Mouse (Mus musculus): ENCODE measurements around the gene Rab5if. TPM values are rescaled to one million over a fixed set of nuclear protein-coding genes. Genes with fewer than 3 reads are reported as not detected.
"Not testable (repeated sequence)": the region's sequence is repeated elsewhere in the genome, so short reads cannot be mapped to it uniquely, and the experiment has no call there.

Rab5if gene
- polyA plus RNA-seq, 1 experiment from 2014 or later = 210 TPM

DNA sequence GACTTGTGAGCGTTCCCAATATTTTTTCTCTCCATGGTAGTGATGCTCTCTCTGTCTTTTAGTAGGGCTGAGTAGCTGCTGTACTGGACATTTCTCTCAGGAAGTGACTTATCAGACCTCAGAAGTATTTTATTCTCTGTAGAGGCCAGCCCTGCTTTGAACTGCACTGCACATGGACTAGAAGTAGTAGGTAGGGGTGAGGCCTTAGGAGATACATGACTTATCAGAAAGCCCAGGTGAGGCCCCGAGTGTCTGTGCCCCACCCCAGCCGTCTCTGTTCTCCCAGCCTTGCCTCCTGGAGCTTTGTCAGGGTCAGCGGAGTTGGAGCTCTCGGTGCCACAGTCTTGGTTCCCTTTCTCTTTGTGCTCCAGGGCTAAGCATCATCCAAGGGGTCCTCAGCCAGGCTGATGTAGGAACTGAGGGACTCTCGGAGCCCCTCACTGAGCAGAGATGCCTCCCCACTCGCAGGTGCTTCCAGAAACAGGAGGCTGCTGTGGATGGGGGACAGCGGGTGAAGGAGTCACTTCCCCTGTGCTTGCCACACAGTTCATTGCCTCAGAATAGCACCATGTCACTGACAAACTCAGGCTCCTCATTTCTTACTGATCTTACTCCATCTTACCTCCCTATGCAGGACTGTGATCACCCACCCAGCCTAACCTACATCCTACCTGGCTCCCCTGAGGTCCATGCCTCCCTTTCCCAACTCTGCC is 11.3 kb downstream of the Rab5if start:
- DNase-seq (no peak), ATAC-seq (ENCODE audit: low read depth) (peak; percentile 62)
- no peak overlapping the region for H3K4me3 ChIP-seq (replicated peaks)
- H3K4me2 ChIP-seq = 0 out of 2 replicates have a peak overlapping the region, but pooled peaks have one; percentile 6
- peak overlapping the region; percentile 68 for H3K27ac ChIP-seq
- peaks cover 63% of the 10 kb centered on the region for H3K36me3 ChIP-seq
- H3K27me3 ChIP-seq = no peaks in the 10 kb centered on the region
- peaks cover 57% of the 10 kb centered on the region for H3K4me1 ChIP-seq (replicated peaks)
- no peaks in the 10 kb centered on the region for H3K9me3 ChIP-seq (replicated peaks)
- WGBS (ENCODE audit: insufficient replicate concordance) = 65% methylated on average over 8 of the region's 8 CpGs
- peak overlapping the region; percentile 36 for H3K9ac ChIP-seq

DNA sequence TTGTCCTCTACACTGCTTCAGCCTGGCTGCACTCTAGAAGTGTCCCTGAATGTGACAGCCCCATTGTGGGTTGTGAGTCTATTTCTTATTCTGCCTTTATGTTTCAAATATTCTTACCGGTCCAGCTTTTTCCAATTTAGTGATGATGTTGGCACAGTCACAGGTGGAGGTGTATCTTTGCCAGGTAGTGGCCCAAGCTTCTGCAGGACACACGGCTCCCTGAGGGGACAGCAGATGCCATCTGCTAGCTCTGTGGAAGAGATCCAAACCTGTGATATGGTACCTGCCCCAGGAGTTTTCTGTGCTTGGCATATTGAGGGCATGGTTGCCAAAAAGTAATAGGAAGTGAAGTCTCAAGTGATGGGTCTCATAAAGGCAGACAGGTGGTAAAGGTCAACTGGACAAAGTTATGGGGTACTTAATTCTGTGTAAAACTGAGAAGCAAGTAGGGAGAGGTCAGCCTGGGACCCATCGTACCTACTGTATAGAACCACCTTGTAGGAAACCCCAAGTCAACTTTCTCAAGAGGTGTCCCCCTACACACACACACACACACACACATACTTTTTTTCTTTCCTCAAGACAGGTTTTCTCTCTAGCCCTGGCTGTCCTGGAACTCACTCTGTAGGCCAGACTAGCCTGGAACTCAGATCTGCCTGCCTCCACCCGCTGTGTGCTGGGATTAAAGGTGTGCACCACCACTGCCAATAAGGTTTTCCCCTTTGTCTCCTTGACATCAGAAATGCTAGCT is 12.0 kb downstream of the Rab5if start:
- no peak for DNase-seq
- no peak for ATAC-seq (ENCODE audit: low read depth)
- WGBS (ENCODE audit: insufficient replicate concordance) = 92% methylated on average over 4 of the region's 4 CpGs
- Histone ChIP-seq H3K4me3 (replicated peaks) (no peak overlapping the region), H3K9me3 (replicated peaks) (no peaks in the 10 kb centered on the region), H3K27me3 (no peaks in the 10 kb centered on the region), H3K36me3 (peaks cover 56% of the 10 kb centered on the region), H3K9ac (no peak overlapping the region), H3K4me1 (replicated peaks) (peaks cover 57% of the 10 kb centered on the region), H3K4me2 (no peak overlapping the region), H3K27ac (peak overlapping the region; percentile 68; the same call in 1 of the 2 replicates)

DNA sequence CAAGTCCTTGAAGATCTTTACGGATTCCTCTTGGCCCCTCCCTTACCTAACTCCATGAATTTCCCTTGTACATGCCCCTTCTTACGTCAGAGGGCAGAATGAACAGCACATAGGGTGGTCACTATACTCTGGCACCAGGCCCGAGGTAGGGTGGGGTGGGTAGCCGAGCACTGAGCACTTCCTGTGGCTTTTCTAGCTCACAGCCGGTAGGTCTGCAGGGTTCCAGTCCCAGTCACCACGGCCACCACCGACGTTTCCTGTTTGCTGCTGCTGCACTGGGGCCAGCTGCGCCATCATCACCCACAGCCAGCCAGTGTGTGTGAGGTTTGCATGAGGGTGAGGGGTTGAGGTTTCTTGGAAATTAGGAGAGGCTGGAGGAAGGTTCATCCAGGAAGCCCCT is 14.8 kb downstream of the Rab5if start:
- Histone ChIP-seq H3K36me3 (peaks cover 28% of the 10 kb centered on the region), H3K9me3 (replicated peaks) (no peaks in the 10 kb centered on the region), H3K9ac (0 out of 2 replicates have a peak overlapping the region, but pooled peaks have one; percentile 10), H3K27me3 (no peaks in the 10 kb centered on the region), H3K4me3 (replicated peaks) (no peak overlapping the region), H3K27ac (0 out of 2 replicates have a peak overlapping the region, but pooled peaks have one; percentile 13), H3K4me1 (replicated peaks) (peaks cover 67% of the 10 kb centered on the region), H3K4me2 (no peak overlapping the region)
- no peak for ATAC-seq (ENCODE audit: low read depth)
- WGBS (ENCODE audit: insufficient replicate concordance) = 24% methylated on average over 9 of the region's 9 CpGs
- no peak for DNase-seq

DNA sequence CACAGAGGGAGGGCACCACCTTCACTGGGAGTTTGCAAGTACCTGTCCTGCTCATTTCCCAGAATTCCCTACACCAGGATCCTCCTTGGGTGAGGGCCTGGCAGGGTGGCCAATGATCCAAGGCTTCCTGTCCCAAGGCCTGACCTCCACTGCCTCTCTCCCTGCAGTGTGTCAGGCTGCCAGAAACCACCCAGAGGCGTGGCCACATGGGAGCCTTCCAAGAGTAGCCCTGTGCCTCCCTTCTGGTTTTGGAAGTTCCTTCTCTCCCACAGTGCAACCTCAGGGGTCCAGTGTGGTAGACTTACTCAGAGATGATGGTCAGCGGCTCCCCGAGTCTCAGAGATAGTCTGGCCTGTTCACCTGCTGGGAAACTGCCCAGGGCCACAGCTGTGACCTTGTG is 16.6 kb downstream of the Rab5if start:
- Histone ChIP-seq H3K4me2 (no peak overlapping the region), H3K27ac (peak overlapping the region; percentile 73), H3K9ac (peak overlapping the region; percentile 33; the same call in 1 of the 2 replicates), H3K4me3 (replicated peaks) (no peak overlapping the region), H3K36me3 (peaks cover 10% of the 10 kb centered on the region), H3K9me3 (replicated peaks) (no peaks in the 10 kb centered on the region), H3K4me1 (replicated peaks) (peaks cover 72% of the 10 kb centered on the region), H3K27me3 (no peaks in the 10 kb centered on the region)
- DNase-seq (no peak), ATAC-seq (ENCODE audit: low read depth) (no peak)
- WGBS (ENCODE audit: insufficient replicate concordance) = 61% methylated on average over 3 of the region's 3 CpGs

DNA sequence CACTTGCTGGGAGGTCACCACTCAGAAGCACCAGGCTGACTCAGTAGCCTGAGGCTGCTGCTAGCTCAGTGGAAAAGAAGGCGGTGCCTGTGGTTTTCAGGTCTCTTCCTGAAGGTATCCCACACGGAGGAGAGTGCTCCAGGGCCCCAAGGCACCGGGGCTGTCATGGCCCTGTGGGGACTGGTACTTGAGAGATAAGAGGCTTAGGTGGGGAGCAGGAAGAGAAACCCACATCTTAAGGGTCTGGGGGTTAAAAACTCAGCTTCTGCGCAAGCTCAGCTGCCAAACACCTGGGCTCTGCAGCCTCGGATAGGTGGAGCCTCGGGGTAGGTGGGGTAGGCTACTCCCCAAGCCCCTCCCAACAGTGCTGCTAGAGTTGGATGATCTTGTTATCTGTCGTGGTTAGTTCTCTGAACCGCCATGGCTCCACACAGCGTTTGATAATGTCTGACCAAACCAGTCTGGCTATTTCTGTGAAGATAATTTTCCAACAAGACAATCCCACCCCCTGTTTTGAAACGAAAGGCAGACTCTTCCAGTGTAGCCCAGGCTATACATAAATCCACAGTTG is 19.6 kb downstream of the Rab5if start:
- Histone ChIP-seq H3K27ac (peak overlapping the region; percentile 92), H3K27me3 (no peaks in the 10 kb centered on the region), H3K4me1 (replicated peaks) (peaks cover 96% of the 10 kb centered on the region), H3K9me3 (replicated peaks) (no peaks in the 10 kb centered on the region), H3K9ac (peak overlapping the region; percentile 67), H3K4me3 (replicated peaks) (peak overlapping the region; percentile 37), H3K4me2 (peak overlapping the region; percentile 68), H3K36me3 (no peaks in the 10 kb centered on the region)
- WGBS (ENCODE audit: insufficient replicate concordance) = 5% methylated on average over 10 of the region's 10 CpGs
- ATAC-seq (ENCODE audit: low read depth) = peak; percentile 96
- peak; percentile 87 for DNase-seq

DNA sequence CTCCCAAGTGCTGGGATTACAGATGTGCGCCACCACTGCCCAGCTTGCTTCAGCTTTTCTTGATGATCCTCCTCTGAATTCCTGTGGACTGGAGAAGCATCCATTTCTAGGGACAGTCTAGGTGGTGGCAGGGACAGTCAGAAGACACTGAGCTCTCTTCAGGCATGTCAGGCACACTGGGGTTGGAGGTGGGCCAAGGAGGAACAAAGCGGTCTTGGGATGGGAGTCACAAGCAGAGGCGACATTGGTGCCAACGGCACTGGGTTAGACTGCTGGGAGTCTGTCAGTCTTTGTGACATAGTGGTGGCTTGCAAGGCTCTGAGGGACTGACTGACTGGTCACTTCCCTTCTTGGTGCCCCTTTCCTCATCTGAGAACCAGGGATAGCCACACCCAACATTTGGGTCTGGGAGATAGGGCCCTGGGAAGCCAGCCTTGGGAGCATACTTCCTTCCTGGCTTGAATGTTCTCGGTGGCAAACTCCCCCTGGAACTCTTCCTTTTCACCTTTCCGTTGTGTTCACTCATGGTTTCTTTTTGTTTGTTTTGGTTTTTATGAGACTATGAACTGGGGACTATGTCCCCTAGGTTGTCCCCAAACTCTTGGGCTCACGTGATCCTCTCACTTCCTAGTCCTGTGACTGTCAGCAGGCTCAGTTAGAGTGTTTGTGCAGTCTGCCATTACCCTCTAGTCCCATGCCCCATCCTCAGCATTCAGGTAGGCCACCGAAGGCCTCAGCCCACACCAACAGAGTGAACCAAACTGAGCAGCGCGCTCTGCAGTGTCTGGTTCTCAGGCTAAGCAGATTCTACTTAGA is 21.7 kb downstream of the Rab5if start:
- Histone ChIP-seq H3K4me3 (replicated peaks) (no peak overlapping the region), H3K4me2 (peak overlapping the region; percentile 42), H3K9me3 (replicated peaks) (no peaks in the 10 kb centered on the region), H3K27me3 (no peaks in the 10 kb centered on the region), H3K4me1 (replicated peaks) (peaks cover 76% of the 10 kb centered on the region), H3K27ac (peak overlapping the region; percentile 92), H3K36me3 (no peaks in the 10 kb centered on the region), H3K9ac (peak overlapping the region; percentile 64)
- 54% methylated on average over 10 of the region's 10 CpGs for WGBS (ENCODE audit: insufficient replicate concordance)
- ATAC-seq (ENCODE audit: low read depth) = peak; percentile 24
- DNase-seq = peak; percentile 54

DNA sequence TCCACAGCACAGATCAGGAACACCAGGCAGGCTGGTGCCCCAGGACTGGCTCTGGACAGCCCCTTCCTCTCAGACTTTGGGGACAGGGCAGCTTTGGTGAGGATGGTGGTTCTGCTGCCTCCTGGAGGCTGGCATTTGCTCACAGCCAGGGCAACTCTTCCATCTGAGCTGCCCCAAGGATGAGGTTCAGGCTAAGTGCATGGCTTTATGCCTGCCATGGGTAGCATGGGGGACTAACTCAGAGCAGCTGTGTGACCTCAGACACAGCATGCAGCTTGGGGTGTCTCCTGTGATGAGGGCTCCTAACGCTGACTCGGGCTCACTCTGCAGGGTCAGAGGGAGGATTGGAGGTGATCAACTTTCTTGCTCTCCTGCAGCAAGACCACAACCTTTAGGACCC is 22.7 kb downstream of the Rab5if start:
- not testable (repeated sequence) for H3K27me3 ChIP-seq; H3K9ac ChIP-seq; DNase-seq; ATAC-seq (ENCODE audit: low read depth); H3K36me3 ChIP-seq; H3K4me2 ChIP-seq; H3K9me3 ChIP-seq (replicated peaks); H3K4me3 ChIP-seq (replicated peaks)
- WGBS (ENCODE audit: insufficient replicate concordance) = 67% methylated on average over 2 of the region's 2 CpGs
- Histone ChIP-seq H3K4me1 (replicated peaks) (peaks cover 65% of the 10 kb centered on the region), H3K27ac (peak overlapping the region; percentile 92)

DNA sequence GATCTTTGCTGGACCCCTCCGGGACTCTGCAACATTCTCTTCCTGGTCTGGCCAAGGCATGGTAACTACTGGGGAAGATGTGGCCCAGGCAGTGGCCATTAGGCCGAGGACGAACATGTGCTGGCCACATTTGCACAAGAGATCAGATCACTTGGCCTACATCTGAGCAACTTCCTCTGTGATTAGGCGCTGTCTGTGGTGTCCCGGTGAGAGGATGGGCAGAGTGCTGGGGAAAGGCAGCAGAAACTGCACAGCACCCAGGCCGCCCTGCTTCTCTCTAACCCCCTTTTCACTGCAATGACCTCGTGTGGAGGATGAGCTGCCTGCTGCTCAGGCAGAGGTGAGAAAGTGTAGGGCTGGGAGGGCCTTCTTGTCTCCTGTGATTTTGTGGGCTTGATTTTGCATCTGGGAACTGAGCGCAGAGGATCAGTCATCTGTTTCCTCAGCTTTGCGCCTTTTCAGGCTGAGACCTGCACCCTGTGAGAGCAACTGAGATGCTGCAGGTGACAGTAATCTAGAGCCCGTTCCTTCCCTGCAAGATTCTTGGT is 23.2 kb downstream of the Rab5if start:
- Histone ChIP-seq H3K4me3 (replicated peaks) (0 out of 2 replicates have a peak overlapping the region, but pooled peaks have one; percentile 5), H3K9ac (peak overlapping the region; percentile 26; the same call in 1 of the 2 replicates), H3K27ac (peak overlapping the region; percentile 92), H3K4me1 (replicated peaks) (peaks cover 63% of the 10 kb centered on the region), H3K27me3 (no peaks in the 10 kb centered on the region), H3K4me2 (peak overlapping the region; percentile 3; the same call in 1 of the 2 replicates), H3K9me3 (replicated peaks) (no peaks in the 10 kb centered on the region), H3K36me3 (no peaks in the 10 kb centered on the region)
- DNase-seq = no peak
- ATAC-seq (ENCODE audit: low read depth) = no peak
- WGBS (ENCODE audit: insufficient replicate concordance) = 43% methylated on average over 10 of the region's 10 CpGs

DNA sequence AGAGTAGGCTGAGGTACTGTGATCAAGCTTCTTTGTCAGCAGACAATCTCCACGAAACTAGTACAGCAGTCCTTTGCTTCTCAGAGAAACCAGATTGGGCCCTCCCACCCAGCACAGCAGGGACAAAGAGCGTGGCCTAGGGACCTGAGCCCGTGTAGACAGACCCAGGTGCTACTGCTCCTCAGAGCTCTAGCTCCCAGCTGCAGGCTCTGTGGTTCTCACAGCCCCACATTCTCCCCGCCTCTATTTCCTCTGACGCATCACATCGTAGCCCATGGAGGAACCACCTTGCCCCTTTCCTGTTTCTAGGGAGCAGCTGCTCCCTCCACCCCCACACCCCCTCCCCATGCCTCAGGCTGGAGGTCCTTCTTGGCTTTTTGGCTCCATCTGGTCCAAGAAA is 24.1 kb downstream of the Rab5if start, which contains the start of gene Sla2:
Gene Sla2 (minus strand): TSS at position 176 of the 400 bp plus-strand sequence.
- Histone ChIP-seq H3K4me2 (peak within 1 kb of the TSS; percentile 3; the same call in 1 of the 2 replicates), H3K9ac (peak within 1 kb of the TSS; percentile 26; the same call in 1 of the 2 replicates), H3K4me1 (replicated peaks) (peaks cover 54% of the 10 kb centered on the region), H3K9me3 (replicated peaks) (no peaks in the 10 kb centered on the region), H3K36me3 (no peaks in the 10 kb centered on the region), H3K4me3 (replicated peaks) (0 out of 2 replicates have a peak within 1 kb of the TSS, but pooled peaks have one; percentile 5), H3K27me3 (no peaks in the 10 kb centered on the region), H3K27ac (peak within 1 kb of the TSS; percentile 92; the same call in 1 of the 2 replicates)
- ATAC-seq (ENCODE audit: low read depth) = no peak
- 25% methylated on average over 6 of the region's 6 CpGs for WGBS (ENCODE audit: insufficient replicate concordance)
- no peak for DNase-seq

DNA sequence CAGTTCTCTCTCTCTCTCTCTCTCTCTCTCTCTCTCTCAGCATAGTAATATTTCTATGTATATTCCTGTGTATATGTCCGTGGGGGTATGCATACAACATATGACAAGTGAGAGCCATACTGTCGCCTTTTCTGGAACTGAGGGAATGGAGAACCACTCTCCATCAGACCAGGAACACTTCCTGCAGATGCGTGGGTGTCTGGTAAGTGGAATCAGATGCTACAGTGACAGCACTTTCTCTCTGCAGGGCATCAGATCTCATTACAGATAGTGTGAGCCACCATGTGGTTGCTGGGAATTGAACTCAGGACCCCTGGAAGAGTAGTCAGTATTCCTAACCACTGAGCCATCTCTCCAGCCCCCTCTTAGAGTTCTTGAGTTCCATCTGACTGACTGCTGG is 25.6 kb downstream of the Rab5if start:
- 55% methylated on average over 3 of the region's 3 CpGs for WGBS (ENCODE audit: insufficient replicate concordance)
- Histone ChIP-seq H3K9ac (no peak overlapping the region), H3K4me1 (replicated peaks) (peaks cover 40% of the 10 kb centered on the region), H3K27ac (no peak overlapping the region), H3K4me3 (replicated peaks) (no peak overlapping the region), H3K4me2 (no peak overlapping the region), H3K9me3 (replicated peaks) (no peaks in the 10 kb centered on the region), H3K27me3 (no peaks in the 10 kb centered on the region), H3K36me3 (no peaks in the 10 kb centered on the region)
- DNase-seq (no peak), ATAC-seq (ENCODE audit: low read depth) (no peak)
